Mouse (Mus musculus) ES-Bruce4 (cell line): ENCODE data around the gene Crocc.

Experiments used
- CTCF ChIP-seq: IDR thresholded peaks from one replicate; pipeline ENCODE4 v1.8.1; 2011; ENCODE audit warnings: low read depth, low read length
- POLR2A ChIP-seq: IDR thresholded peaks from one replicate; pipeline ENCODE4 v1.8.1; 2011; ENCODE audit warnings: low read length; ENCODE audit not compliant: insufficient read depth

DNA sequence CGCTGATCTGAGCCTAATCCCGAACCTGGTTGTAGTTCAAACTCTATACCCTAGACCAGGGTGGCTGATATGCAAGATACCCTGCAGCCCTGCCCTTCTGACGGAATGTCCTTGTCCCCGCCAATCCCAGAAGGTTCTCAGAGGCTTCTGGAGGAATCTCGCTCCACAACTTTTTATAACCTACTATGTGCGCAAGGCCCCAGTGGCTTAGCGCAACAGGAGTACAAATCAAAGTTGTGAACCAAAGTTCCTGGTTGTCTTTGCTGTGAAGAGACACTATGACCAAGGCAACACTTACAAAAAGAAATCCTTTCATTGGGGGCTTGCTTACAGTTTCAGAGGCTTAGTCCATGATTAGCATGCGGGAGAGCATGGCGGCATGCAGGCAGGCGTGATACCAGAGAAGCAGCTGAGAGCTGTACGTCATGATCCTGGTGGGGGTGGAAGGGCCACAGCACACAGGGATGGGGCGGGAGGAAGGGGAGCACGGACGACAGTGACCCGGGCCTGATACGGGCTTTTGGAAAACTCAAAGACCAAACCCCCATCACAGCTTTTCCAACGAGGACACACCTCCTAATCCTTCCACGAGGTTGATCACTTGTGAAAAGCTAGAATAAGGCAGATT lies 18.3 kb upstream of the Crocc start:
- TF ChIP-seq CTCF, result no peak
- no peak for TF ChIP-seq POLR2A
